Mouse (Mus musculus) hindbrain, embryonic 10.5 days (tissue): ENCODE results near the gene Palm2. TPM values are rescaled to one million over a fixed set of nuclear protein-coding genes. Genes with fewer than 3 reads are reported as not detected.

ENCODE experiments used
- DNase-seq: peaks from one replicate; pipeline ENCODE4 v3.0.0-alpha.2; 2017; ENCODE audit warnings: low spot score
- H3K27ac ChIP-seq: fragments of 300-500 bp; sonication (generic); 2 replicates; pipeline ENCODE4 v1.5.1; 2016; ENCODE audit warnings: mild to moderate bottlenecking, moderate library complexity
- H3K27me3 ChIP-seq: fragments of 300-500 bp; sonication (generic); 2 replicates; pipeline ENCODE4 v1.6.1; 2016; ENCODE audit warnings: mild to moderate bottlenecking; ENCODE audit not compliant: poor library complexity, insufficient read depth, severe bottlenecking
- H3K36me3 ChIP-seq: fragments of 300-500 bp; sonication (generic); 2 replicates; pipeline ENCODE4 v1.6.1; 2016; ENCODE audit warnings: mild to moderate bottlenecking, moderate library complexity
- H3K4me1 ChIP-seq: fragments of 300-500 bp; sonication (generic); replicated peaks from 2 replicates; pipeline ENCODE4 v1.6.1; 2016; ENCODE audit warnings: mild to moderate bottlenecking
- H3K4me3 ChIP-seq: fragments of 300-500 bp; sonication (generic); 2 replicates; pipeline ENCODE4 v1.5.1; 2016; ENCODE audit warnings: mild to moderate bottlenecking, moderate library complexity
- H3K9me3 ChIP-seq: fragments of 300-500 bp; sonication (generic); 2 replicates; pipeline ENCODE4 v1.6.1; 2016; ENCODE audit warnings: mild to moderate bottlenecking, moderate library complexity
- WGBS: fragments of 180-500 bp; shearing (Covaris S2); methylation state at CpG from one replicate; pipeline ENCODE4 v1.1.7; 2016; 5-methylcytosine and 5-hydroxymethylcytosine counted together
- polyA plus RNA-seq: library from polyadenylated mRNA; unstranded; fragments of >200 nt; fragmentation: Nextera tagmentation; extraction: Ambion mirVana; gene quantifications from 2 replicates; pipeline ENCODE4 v1.2.1, GENCODE M21; 2016

The Palm2 gene
- polyA plus RNA-seq, 1 experiment from 2014 or later = 2.3 TPM

DNA sequence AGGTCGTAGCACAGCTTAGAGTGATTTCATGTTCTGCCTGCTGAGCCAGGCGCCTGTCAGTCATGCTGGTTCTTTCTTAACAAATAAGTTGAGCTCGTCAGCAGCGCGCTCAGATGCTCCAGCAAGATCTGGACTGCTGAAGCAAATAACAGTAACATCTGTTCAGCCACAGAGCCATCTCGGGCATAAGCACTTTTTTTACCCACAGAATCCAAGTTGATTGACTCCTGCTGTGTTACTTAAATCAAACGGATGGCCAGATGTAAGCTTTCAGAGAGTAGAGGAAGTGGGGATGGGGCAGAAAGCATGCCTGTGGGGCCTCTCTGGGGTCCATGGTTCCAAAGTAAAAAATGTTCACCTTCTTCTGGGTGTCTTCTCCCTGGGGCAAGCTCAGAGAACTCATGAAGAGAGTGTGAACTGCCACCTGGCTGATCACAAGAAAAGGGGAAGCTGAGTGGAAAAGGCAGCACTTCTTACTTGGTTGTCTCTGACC lies 286.9 kb downstream of the Palm2 start:
- 23% methylated on average over 7 of the region's 7 CpGs for WGBS
- H3K27me3 ChIP-seq = 0 out of 2 replicates have a peak, but pooled peaks cover 4% of the 10 kb centered on the region
- H3K4me3 ChIP-seq = no peak overlapping the region
- peak; percentile 32 for DNase-seq
- no peaks in the 10 kb centered on the region for H3K9me3 ChIP-seq
- peak overlapping the region; percentile 45; the same call in 1 of the 2 replicates for H3K27ac ChIP-seq
- H3K4me1 ChIP-seq = peaks cover 25% of the 10 kb centered on the region
- no peaks in the 10 kb centered on the region for H3K36me3 ChIP-seq

GRCm38 (mm10) chr4:57722296-57722695 lies 288.2 kb downstream of the Palm2 start:
- no peak for DNase-seq
- H3K4me1 ChIP-seq = peaks cover 18% of the 10 kb centered on the region
- WGBS = 91% methylated on average over 4 of the region's 4 CpGs
- H3K36me3 ChIP-seq = no peaks in the 10 kb centered on the region
- H3K27ac ChIP-seq = no peak overlapping the region
- H3K27me3 ChIP-seq = peaks cover 4% of the 10 kb centered on the region; the same call in 1 of the 2 replicates
- H3K4me3 ChIP-seq = no peak overlapping the region
- no peaks in the 10 kb centered on the region for H3K9me3 ChIP-seq

DNA sequence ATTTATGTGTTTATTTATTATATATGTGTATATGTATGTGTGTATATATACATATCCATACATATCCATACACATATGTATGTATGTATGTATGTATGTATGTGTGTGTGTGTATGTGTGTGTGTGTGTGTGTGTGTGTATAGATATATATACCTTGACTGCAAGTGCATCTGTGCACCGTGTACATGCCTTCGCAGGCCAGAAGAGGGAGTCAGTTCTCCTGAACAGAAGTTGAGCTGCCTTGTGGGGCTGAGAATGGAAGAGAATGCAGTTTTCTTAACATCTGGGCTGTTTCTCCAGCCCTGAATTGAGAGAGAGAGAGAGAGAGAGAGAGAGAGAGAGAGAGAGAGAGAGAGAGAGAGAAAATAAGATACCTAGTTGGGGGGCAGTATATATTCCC lies 289.6 kb downstream of the Palm2 start:
- Histone ChIP-seq H3K27ac (no peak overlapping the region), H3K9me3 (no peaks in the 10 kb centered on the region), H3K27me3 (no peaks in the 10 kb centered on the region; the same call in 1 of the 2 replicates), H3K4me1 (peaks cover 11% of the 10 kb centered on the region; the same call in 1 of the 2 replicates), H3K4me3 (no peak overlapping the region), H3K36me3 (no peaks in the 10 kb centered on the region)
- WGBS = 62% methylated on average over 2 of the region's 2 CpGs
- DNase-seq = peak; percentile 15

GRCm38 (mm10) chr4:57725569-57725968 lies 291.5 kb downstream of the Palm2 start:
- H3K36me3 ChIP-seq = no peaks in the 10 kb centered on the region

GRCm38 (mm10) chr4:57728611-57729183 lies 294.6 kb downstream of the Palm2 start:
- Histone ChIP-seq H3K9me3 (no peaks in the 10 kb centered on the region), H3K4me3 (no peak overlapping the region), H3K27me3 (no peaks in the 10 kb centered on the region; the same call in 1 of the 2 replicates), H3K4me1 (0 out of 2 replicates have a peak, but pooled peaks cover 6% of the 10 kb centered on the region), H3K27ac (no peak overlapping the region), H3K36me3 (no peaks in the 10 kb centered on the region)
- 92% methylated on average over 4 of the region's 4 CpGs for WGBS
- DNase-seq = no peak

More at GRCm38 (mm10) chr4:57725569-57725968, 291.5 kb downstream of the Palm2 start:
- 0 out of 2 replicates have a peak overlapping the region, but pooled peaks have one; percentile 6 for H3K27ac ChIP-seq
- peaks cover 10% of the 10 kb centered on the region; the same call in 1 of the 2 replicates for H3K4me1 ChIP-seq
- no peak for DNase-seq
- no peak overlapping the region for H3K4me3 ChIP-seq
- no peaks in the 10 kb centered on the region; the same call in 1 of the 2 replicates for H3K27me3 ChIP-seq
- H3K9me3 ChIP-seq = no peaks in the 10 kb centered on the region
- WGBS = 85% methylated on average over 1 of the region's 1 CpGs

DNA sequence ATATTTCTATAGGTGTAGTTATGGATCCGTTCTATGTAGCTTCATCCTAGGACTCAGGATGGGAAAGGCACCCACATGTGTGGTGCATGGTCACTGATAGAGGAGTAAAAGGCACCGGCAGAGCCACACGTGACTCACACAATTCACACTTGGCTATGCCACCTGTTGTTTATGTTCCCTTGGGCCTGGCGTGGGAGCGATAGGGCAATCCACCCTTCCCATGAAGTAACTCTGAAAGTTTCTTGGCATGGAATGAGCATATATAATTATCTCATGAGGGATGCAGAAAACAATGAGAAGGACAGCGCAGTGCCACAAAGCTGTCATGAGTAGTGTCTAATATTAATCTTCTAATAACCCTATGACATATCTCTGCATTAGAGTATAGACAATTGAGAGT lies 296.0 kb downstream of the Palm2 start:
- DNase-seq = no peak
- no peak overlapping the region for H3K4me3 ChIP-seq
- H3K27ac ChIP-seq = no peak overlapping the region
- no peaks in the 10 kb centered on the region for H3K9me3 ChIP-seq
- H3K36me3 ChIP-seq = no peaks in the 10 kb centered on the region
- H3K27me3 ChIP-seq = no peaks in the 10 kb centered on the region; the same call in 1 of the 2 replicates
- 94% methylated on average over 6 of the region's 6 CpGs for WGBS
- 0 out of 2 replicates have a peak, but pooled peaks cover 6% of the 10 kb centered on the region for H3K4me1 ChIP-seq

DNA sequence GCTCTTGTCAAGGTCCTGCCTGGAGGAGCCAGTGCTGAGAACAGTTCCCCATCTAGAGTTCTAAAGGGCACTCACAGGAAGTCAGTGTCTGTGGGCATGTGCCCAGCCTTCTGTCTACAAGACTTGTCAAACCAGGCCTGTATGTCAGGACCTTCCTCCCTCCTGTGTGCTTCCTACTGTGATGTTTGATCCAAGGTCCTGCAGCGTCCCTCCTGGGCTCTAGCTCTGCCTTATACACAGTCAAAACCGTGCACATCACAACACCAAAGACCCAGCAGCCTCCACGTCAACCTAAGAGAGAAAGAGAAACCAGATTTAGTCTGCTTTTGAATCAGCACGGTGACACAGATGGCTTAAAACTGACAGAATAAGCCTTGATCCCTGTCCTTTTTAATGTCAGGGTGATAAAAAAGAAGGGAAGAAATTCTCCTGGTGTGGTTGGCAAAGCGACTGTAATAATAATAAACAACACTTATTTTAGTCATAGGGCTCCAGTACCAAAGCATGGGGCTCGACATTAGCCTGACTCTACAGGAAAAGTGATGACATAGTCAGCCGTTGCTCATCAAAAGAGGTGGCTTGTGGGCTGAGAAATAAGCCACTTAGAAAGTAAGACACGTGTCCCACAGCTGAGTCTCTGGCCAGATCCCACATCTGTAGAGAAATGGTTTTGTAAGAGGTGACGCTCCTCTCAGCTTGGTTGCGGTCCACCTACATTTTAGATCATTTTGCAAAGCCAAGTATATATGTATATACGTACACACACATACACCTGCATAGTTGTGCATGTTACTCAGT lies 297.0 kb downstream of the Palm2 start:
- H3K4me3 ChIP-seq = no peak overlapping the region
- whole genome bisulfite sequencing = 86% methylated on average over 11 of the region's 11 CpGs
- no peak overlapping the region for H3K27ac ChIP-seq
- H3K9me3 ChIP-seq = no peaks in the 10 kb centered on the region
- 0 out of 2 replicates have a peak, but pooled peaks cover 4% of the 10 kb centered on the region for H3K4me1 ChIP-seq
- no peak for DNase-seq
- no peaks in the 10 kb centered on the region; the same call in 1 of the 2 replicates for H3K27me3 ChIP-seq
- H3K36me3 ChIP-seq = no peaks in the 10 kb centered on the region

GRCm38 (mm10) chr4:57732351-57732750 lies 298.3 kb downstream of the Palm2 start:
- 86% methylated on average over 5 of the region's 5 CpGs for WGBS
- H3K27ac ChIP-seq = no peak overlapping the region
- no peaks in the 10 kb centered on the region for H3K36me3 ChIP-seq
- H3K4me1 ChIP-seq = 0 out of 2 replicates have a peak, but pooled peaks cover 2% of the 10 kb centered on the region
- H3K27me3 ChIP-seq = no peaks in the 10 kb centered on the region
- DNase-seq = no peak
- H3K4me3 ChIP-seq = no peak overlapping the region
- H3K9me3 ChIP-seq = no peaks in the 10 kb centered on the region

- no peak overlapping the region for H3K4me3 ChIP-seq
- no peaks in the 10 kb centered on the region for H3K27me3 ChIP-seq
- WGBS = 84% methylated on average over 3 of the region's 3 CpGs
- no peak overlapping the region for H3K27ac ChIP-seq
- no peak for DNase-seq
- H3K36me3 ChIP-seq = no peaks in the 10 kb centered on the region
- 0 out of 2 replicates have a peak, but pooled peaks cover 2% of the 10 kb centered on the region for H3K4me1 ChIP-seq
- H3K9me3 ChIP-seq = no peaks in the 10 kb centered on the region
Observed at GRCm38 (mm10) chr4:57733445-57733844, 299.4 kb downstream of the Palm2 start.

DNA sequence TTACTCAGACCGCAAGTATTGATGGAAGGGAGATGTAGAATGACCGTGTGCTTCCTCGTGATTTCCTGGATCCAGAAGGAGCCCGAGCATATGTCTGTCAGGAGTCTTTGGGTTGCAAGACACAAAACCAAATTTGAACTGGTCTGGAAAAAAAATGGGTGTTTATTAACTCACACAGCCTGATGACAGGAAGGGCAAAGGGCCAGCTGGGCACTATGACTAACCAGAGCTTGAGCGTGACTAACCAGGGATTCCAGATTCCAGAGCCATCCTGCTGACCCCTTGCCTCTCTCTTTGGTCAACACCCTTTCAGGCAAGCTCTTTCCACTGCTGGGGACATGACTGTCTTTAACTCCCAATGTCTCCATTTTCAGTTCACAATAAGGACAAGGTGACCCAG lies 301.4 kb downstream of the Palm2 start:
- Histone ChIP-seq H3K27me3 (no peaks in the 10 kb centered on the region), H3K4me1 (peaks cover 13% of the 10 kb centered on the region), H3K36me3 (no peaks in the 10 kb centered on the region), H3K9me3 (no peaks in the 10 kb centered on the region), H3K27ac (no peak overlapping the region), H3K4me3 (no peak overlapping the region)
- DNase-seq = no peak
- WGBS = 83% methylated on average over 5 of the region's 5 CpGs

GRCm38 (mm10) chr4:57738856-57739552 lies 305.0 kb downstream of the Palm2 start:
- H3K36me3 ChIP-seq = no peaks in the 10 kb centered on the region
- no peak for DNase-seq
- no peaks in the 10 kb centered on the region for H3K9me3 ChIP-seq
- peaks cover 11% of the 10 kb centered on the region for H3K4me1 ChIP-seq
- no peaks in the 10 kb centered on the region for H3K27me3 ChIP-seq
- H3K27ac ChIP-seq = no peak overlapping the region
- no peak overlapping the region for H3K4me3 ChIP-seq
- 49% methylated on average over 8 of the region's 8 CpGs for WGBS

DNA sequence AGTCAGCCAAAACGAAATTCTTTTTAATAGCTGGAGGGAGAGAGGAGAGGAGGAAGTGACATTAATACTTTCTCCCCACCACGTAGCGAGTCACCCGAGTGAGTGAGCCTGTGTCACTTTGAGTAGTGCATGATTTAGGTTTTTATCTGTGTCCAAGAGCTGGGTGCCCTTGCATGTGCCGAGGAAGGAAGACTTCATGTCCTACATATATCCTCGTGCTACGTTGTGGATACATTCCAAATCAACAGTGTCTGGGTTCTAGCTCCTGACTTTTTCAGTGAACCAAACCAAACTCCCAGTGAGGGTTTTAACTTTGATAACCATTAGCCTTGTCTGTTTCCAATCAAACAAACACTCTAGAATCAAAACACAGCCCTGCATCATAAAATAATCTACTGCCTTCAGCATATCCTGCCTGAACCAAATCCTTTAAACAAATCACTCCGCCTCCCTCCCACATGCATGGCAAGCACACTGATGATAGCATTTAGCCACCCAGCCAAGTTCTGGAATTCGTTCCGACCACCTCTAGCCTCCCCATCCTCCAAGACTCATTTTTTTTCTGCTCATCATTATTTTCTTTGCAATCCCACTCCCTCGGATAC lies 309.4 kb downstream of the Palm2 start:
- no peak overlapping the region for H3K4me3 ChIP-seq
- H3K27ac ChIP-seq = no peak overlapping the region
- H3K4me1 ChIP-seq = peaks cover 25% of the 10 kb centered on the region
- H3K27me3 ChIP-seq = no peaks in the 10 kb centered on the region
- no peak for DNase-seq
- 87% methylated on average over 11 of the region's 11 CpGs for WGBS
- peaks cover 5% of the 10 kb centered on the region; the same call in 1 of the 2 replicates for H3K9me3 ChIP-seq
- H3K36me3 ChIP-seq = no peaks in the 10 kb centered on the region
